Mouse (Mus musculus): ENCODE measurements at regions not wholly inside any gene's neighbourhood (a gene's known extent, or its start where the extent isn't known, plus 50 kb on each side); places are given as distances from the start of the nearest gene placed in this dataset.

GRCm38 (mm10) chr16:55520077-55520476 is 222.3 kb upstream of the Zpld1 start:
- TF ChIP-seq CTCF (IDR thresholded peaks at IDR 0.05; ENCODE audit: low read depth, low read length) (no peak), TAL1 (conservative IDR thresholded peaks at IDR 0.05; ENCODE audit: low read depth, low read length) (no peak)
